Mouse (Mus musculus) olfactory bulb, adult 2 months (tissue): ENCODE data around the gene Dusp5. TPM values are rescaled to one million over a fixed set of nuclear protein-coding genes. Genes with fewer than 3 reads are reported as not detected.

Experiments used
- H3K27ac ChIP-seq: fragments of 200-500 bp; 2 replicates; pipeline ENCODE4 v1.5.1; 2012; ENCODE audit warnings: low read depth, low read length; ENCODE audit not compliant: insufficient read depth
- H3K4me1 ChIP-seq: fragments of 200-500 bp; 2 replicates; pipeline ENCODE4 v1.6.1; 2012; ENCODE audit warnings: low read length; ENCODE audit not compliant: control insufficient read depth, insufficient read depth
- H3K4me3 ChIP-seq: fragments of 200-500 bp; 2 replicates; pipeline ENCODE4 v1.5.1; 2012; ENCODE audit warnings: mild to moderate bottlenecking, low read depth, low read length, moderate library complexity; ENCODE audit not compliant: insufficient read depth
- CTCF ChIP-seq: fragments of 200-500 bp; IDR thresholded peaks from 2 replicates; pipeline ENCODE4 v1.5.1; 2012; ENCODE audit warnings: low read depth, mild to moderate bottlenecking, low read length, moderate library complexity; ENCODE audit not compliant: insufficient read depth
- POLR2A ChIP-seq: fragments of 200-500 bp; IDR thresholded peaks from 2 replicates; pipeline ENCODE4 v1.6.1; 2012; ENCODE audit warnings: mild to moderate bottlenecking, low read depth, low read length, moderate library complexity; ENCODE audit not compliant: insufficient read depth
- WGBS: fragments of 180-500 bp; shearing (Covaris S2); methylation state at CpG from one replicate; pipeline ENCODE4 v1.1.7; 2018; 5-methylcytosine and 5-hydroxymethylcytosine counted together
- polyA plus RNA-seq: library from polyadenylated mRNA; stranded (reverse); fragments of >200 nt; gene quantifications from 2 replicates; pipeline ENCODE4 v1.2.4, GENCODE M21; 2012; ENCODE audit warnings: low replicate concordance; ENCODE audit not compliant: missing spikeins, insufficient read depth, insufficient read length

The Dusp5 gene
- polyA plus RNA-seq, 1 experiment, result not detected

GRCm38 (mm10) chr19:53529455-53529704, 471 bp downstream of the Dusp5 start:
- 1% methylated on average over 36 of the region's 36 CpGs for WGBS
- Histone ChIP-seq H3K27ac (peak overlapping the region; percentile 58), H3K4me1 (peaks cover 18% of the 10 kb centered on the region), H3K4me3 (peak overlapping the region; percentile 53)
- TF ChIP-seq POLR2A (no peak), CTCF (no peak)

- TF ChIP-seq CTCF (no peak), POLR2A (no peak)
- peaks cover 21% of the 10 kb centered on the region for H3K4me1 ChIP-seq
- peak overlapping the region; percentile 58 for H3K27ac ChIP-seq
- WGBS, result 12% methylated on average over 31 of the region's 31 CpGs
- H3K4me3 ChIP-seq, result peak overlapping the region; percentile 53
Measured at GRCm38 (mm10) chr19:53529705-53530562, 1.0 kb downstream of the Dusp5 start.

- Histone ChIP-seq H3K4me1 (peaks cover 33% of the 10 kb centered on the region), H3K4me3 (peak overlapping the region; percentile 53), H3K27ac (peak overlapping the region; percentile 58)
- TF ChIP-seq CTCF (no peak), POLR2A (no peak)
- 46% methylated on average over 10 of the region's 10 CpGs for WGBS
Measured at GRCm38 (mm10) chr19:53531416-53531815, 2.5 kb downstream of the Dusp5 start.

- TF ChIP-seq POLR2A (no peak), CTCF (no peak)
- 30% methylated on average over 6 of the region's 6 CpGs for WGBS
- H3K4me1 ChIP-seq, result peaks cover 35% of the 10 kb centered on the region
- peak overlapping the region; percentile 53 for H3K4me3 ChIP-seq
- H3K27ac ChIP-seq, result peak overlapping the region; percentile 58
Measured at GRCm38 (mm10) chr19:53532021-53532420, 3.1 kb downstream of the Dusp5 start.

- Histone ChIP-seq H3K27ac (peak overlapping the region; percentile 58), H3K4me1 (peaks cover 34% of the 10 kb centered on the region), H3K4me3 (peak overlapping the region; percentile 53)
- TF ChIP-seq CTCF, result no peak
- no peak for TF ChIP-seq POLR2A
- WGBS, result 57% methylated on average over 6 of the region's 6 CpGs
Measured at GRCm38 (mm10) chr19:53532676-53533075, 3.8 kb downstream of the Dusp5 start.

GRCm38 (mm10) chr19:53533236-53533635, 4.3 kb downstream of the Dusp5 start:
- 74% methylated on average over 7 of the region's 7 CpGs for WGBS
- H3K27ac ChIP-seq, result no peak overlapping the region
- H3K4me1 ChIP-seq, result peaks cover 35% of the 10 kb centered on the region
- TF ChIP-seq CTCF (no peak), POLR2A (no peak)
- H3K4me3 ChIP-seq, result no peak overlapping the region

- TF ChIP-seq POLR2A (no peak), CTCF (no peak)
- Histone ChIP-seq H3K4me1 (peaks cover 39% of the 10 kb centered on the region), H3K4me3 (0 out of 2 replicates have a peak overlapping the region, but pooled peaks have one; percentile 3), H3K27ac (peak overlapping the region; percentile 36; the same call in 1 of the 2 replicates)
- WGBS, result 80% methylated on average over 15 of the region's 15 CpGs
Measured at GRCm38 (mm10) chr19:53533810-53534601, 5.1 kb downstream of the Dusp5 start.

GRCm38 (mm10) chr19:53534757-53535410, 6.0 kb downstream of the Dusp5 start:
- 41% methylated on average over 7 of the region's 7 CpGs for WGBS
- H3K4me3 ChIP-seq, result no peak overlapping the region

GRCm38 (mm10) chr19:53535421-53535820, 6.5 kb downstream of the Dusp5 start:
- WGBS, result 67% methylated on average over 6 of the region's 6 CpGs
- H3K4me3 ChIP-seq, result no peak overlapping the region
- H3K27ac ChIP-seq, result no peak overlapping the region; the same call in 1 of the 2 replicates
- H3K4me1 ChIP-seq, result peaks cover 40% of the 10 kb centered on the region
- TF ChIP-seq POLR2A (no peak), CTCF (no peak)

More at GRCm38 (mm10) chr19:53534757-53535410, 6.0 kb downstream of the Dusp5 start:
- H3K4me1 ChIP-seq, result peaks cover 37% of the 10 kb centered on the region
- no peak for TF ChIP-seq CTCF
- no peak for TF ChIP-seq POLR2A
- no peak overlapping the region; the same call in 1 of the 2 replicates for H3K27ac ChIP-seq
